Mouse (Mus musculus) CH12.LX (cell line): ENCODE measurements around the gene Olfr1406. TPM values are rescaled to one million over a fixed set of nuclear protein-coding genes. Genes with fewer than 3 reads are reported as not detected.

ENCODE experiments used
- DNase-seq: peaks from one replicate; pipeline ENCODE4 v3.0.0-alpha.2; 2013; ENCODE audit errors: extremely low read depth
- H3K27ac ChIP-seq: 2 replicates; pipeline ENCODE4 v1.5.1; 2012; ENCODE audit warnings: low read depth, mild to moderate bottlenecking, control low read depth, moderate library complexity; ENCODE audit not compliant: insufficient read depth
- H3K27me3 ChIP-seq: replicated peaks from 2 replicates; pipeline ENCODE3; 2012; ENCODE audit warnings: inconsistent platforms
- H3K36me3 ChIP-seq, 2 experiments: replicated peaks in 1 of 2; 2 replicates each; pipeline versions ENCODE3 to v1.6.1; 2012; ENCODE audit warnings: inconsistent platforms in 1 of 2, low read length in 1 of 2, mild to moderate bottlenecking in 1 of 2, mixed read lengths in 1 of 2, moderate library complexity in 1 of 2; ENCODE audit not compliant: control insufficient read depth in 1 of 2, insufficient read depth in 1 of 2
- H3K4me1 ChIP-seq, 2 experiments: 2 replicates each; pipeline ENCODE4 v1.6.1; 2012; ENCODE audit warnings: inconsistent platforms in 1 of 2, moderate library complexity in 1 of 2; ENCODE audit not compliant: insufficient read depth in 2 of 2, control insufficient read depth in 1 of 2
- H3K4me2 ChIP-seq: 2 replicates; pipeline ENCODE4 v1.6.1; 2012; ENCODE audit warnings: low read depth, mild to moderate bottlenecking, control low read depth; ENCODE audit not compliant: poor library complexity, insufficient read depth, severe bottlenecking
- H3K4me3 ChIP-seq, 3 experiments: fragments of 150-350 bp in 1 of 3; sonication (generic) in 1 of 3; replicated peaks in 1 of 3; 2 replicates each; pipeline versions ENCODE3 to v1.5.1; 2011 to 2012; ENCODE audit warnings: low read depth in 2 of 3, low read length in 2 of 3, mild to moderate bottlenecking in 2 of 3, moderate library complexity in 2 of 3, control low read depth in 1 of 3, improper control_type of control experiment in 1 of 3, inconsistent platforms in 1 of 3, mixed read lengths in 1 of 3; ENCODE audit not compliant: poor library complexity in 1 of 3
- H3K79me2 ChIP-seq: replicated peaks from 2 replicates; pipeline ENCODE4 v1.6.1; 2012; ENCODE audit warnings: mild to moderate bottlenecking, moderate library complexity; ENCODE audit not compliant: control insufficient read depth, poor library complexity, insufficient read depth, severe bottlenecking; ENCODE audit errors: extremely low read depth
- H3K9ac ChIP-seq: 2 replicates; pipeline ENCODE4 v1.6.1; 2012; ENCODE audit warnings: low read depth, mild to moderate bottlenecking, control low read depth, moderate library complexity; ENCODE audit not compliant: insufficient read depth
- H3K9me3 ChIP-seq: replicated peaks from 2 replicates; pipeline ENCODE3; 2012; ENCODE audit warnings: low read length, inconsistent platforms, mixed read lengths
- CHD1 ChIP-seq: IDR thresholded peaks from 2 replicates; pipeline ENCODE4 v1.6.1; 2012; ENCODE audit warnings: low read depth, low read length, improper control_type of control experiment, inconsistent platforms
- E2F4 ChIP-seq: IDR thresholded peaks from 2 replicates; pipeline ENCODE4 v1.6.1; 2011; ENCODE audit warnings: low read depth, low read length, improper control_type of control experiment; ENCODE audit not compliant: insufficient replicate concordance
- ELF1 ChIP-seq: IDR thresholded peaks from 2 replicates; pipeline ENCODE4 v1.6.1; 2014; ENCODE audit warnings: low read depth, mild to moderate bottlenecking, inconsistent platforms, low read length, improper control_type of control experiment
- GABPA ChIP-seq: IDR thresholded peaks from 2 replicates; pipeline ENCODE4 v1.6.1; 2012; ENCODE audit warnings: low read depth, low read length, improper control_type of control experiment, inconsistent platforms; ENCODE audit not compliant: insufficient replicate concordance
- HCFC1 ChIP-seq: IDR thresholded peaks from 2 replicates; pipeline ENCODE4 v1.6.1; 2012; ENCODE audit warnings: low read depth, mild to moderate bottlenecking, inconsistent platforms, low read length, improper control_type of control experiment
- JUND ChIP-seq: conservative IDR thresholded peaks from 2 replicates; pipeline ENCODE4 v1.6.1; 2011; ENCODE audit warnings: low read depth, low read length, improper control_type of control experiment
- MEF2A ChIP-seq: IDR thresholded peaks from 2 replicates; pipeline ENCODE4 v1.6.1; 2014; ENCODE audit warnings: low read depth, mild to moderate bottlenecking, inconsistent platforms, low read length, improper control_type of control experiment, borderline replicate concordance
- MXI1 ChIP-seq: IDR thresholded peaks from 2 replicates; pipeline ENCODE4 v1.6.1; 2011; ENCODE audit warnings: mild to moderate bottlenecking, low read depth, low read length, improper control_type of control experiment
- NELFE ChIP-seq: IDR thresholded peaks from 2 replicates; pipeline ENCODE4 v1.6.1; 2011; ENCODE audit warnings: low read depth, low read length, improper control_type of control experiment
- NRF1 ChIP-seq: IDR thresholded peaks from 2 replicates; pipeline ENCODE4 v1.6.1; 2014; ENCODE audit warnings: low read depth, mild to moderate bottlenecking, inconsistent platforms, low read length, improper control_type of control experiment, moderate library complexity
- POLR2A ChIP-seq: IDR thresholded peaks from 2 replicates; pipeline ENCODE4 v1.6.1; 2011; ENCODE audit warnings: low read depth, mild to moderate bottlenecking, improper control_type of control experiment, low read length
- TBP ChIP-seq: conservative IDR thresholded peaks from 2 replicates; pipeline ENCODE4 v1.6.1; 2011; ENCODE audit warnings: low read depth, low read length, improper control_type of control experiment
- TCF12 ChIP-seq: IDR thresholded peaks from 2 replicates; pipeline ENCODE4 v1.6.1; 2014; ENCODE audit warnings: low read depth, mild to moderate bottlenecking, inconsistent platforms, low read length, improper control_type of control experiment
- ZC3H11A ChIP-seq: IDR thresholded peaks from 2 replicates; pipeline ENCODE4 v1.6.1; 2012; ENCODE audit warnings: low read depth, mild to moderate bottlenecking, inconsistent platforms, low read length, improper control_type of control experiment
- ZKSCAN1 ChIP-seq: IDR thresholded peaks from 2 replicates; pipeline ENCODE4 v1.6.1; 2012; ENCODE audit warnings: low read depth, inconsistent platforms, low read length, improper control_type of control experiment, borderline replicate concordance
- ZMIZ1 ChIP-seq: IDR thresholded peaks from 2 replicates; pipeline ENCODE4 v1.6.1; 2012; ENCODE audit warnings: low read depth, mild to moderate bottlenecking, inconsistent platforms, low read length, improper control_type of control experiment
- dilution Hi-C: fragments of 300-500 bp; cut with MboI; formaldehyde crosslinking; loops from 2 replicates; pipeline ENCODE4 v1.14.3; 2020; ENCODE audit warnings: low sequenced_read_pairs; ENCODE audit not compliant: extremely low pct_unique_long_range_greater_than_20kb, extremely low pct_ligation_motif_present
- in situ Hi-C: fragments of 300-500 bp; cut with MboI; formaldehyde crosslinking; loops from 3 replicates; pipeline ENCODE4 v1.14.3; 2019; ENCODE audit warnings: low sequenced_read_pairs, low pct_ligation_motif_present, low pct_unique_long_range_greater_than_20kb, mixed read lengths
- polyA plus RNA-seq: library from polyadenylated mRNA; unstranded; fragments of >175 nt; gene quantifications from 2 replicates; pipeline ENCODE4 v1.2.1, GENCODE M21; 2012; ENCODE audit warnings: low read depth; ENCODE audit not compliant: insufficient read length
- total RNA-seq, 2 experiments: library from RNA; depleted of rRNA; stranded (reverse); fragments of 300-350 nt in 1 of 2; fragments of >200 nt in 1 of 2; gene quantifications; 2 replicates each; pipeline ENCODE4 v1.2.3; 2012 to 2014

The Olfr1406 gene
- total and polyA plus RNA-seq, 3 experiments: not detected

DNA sequence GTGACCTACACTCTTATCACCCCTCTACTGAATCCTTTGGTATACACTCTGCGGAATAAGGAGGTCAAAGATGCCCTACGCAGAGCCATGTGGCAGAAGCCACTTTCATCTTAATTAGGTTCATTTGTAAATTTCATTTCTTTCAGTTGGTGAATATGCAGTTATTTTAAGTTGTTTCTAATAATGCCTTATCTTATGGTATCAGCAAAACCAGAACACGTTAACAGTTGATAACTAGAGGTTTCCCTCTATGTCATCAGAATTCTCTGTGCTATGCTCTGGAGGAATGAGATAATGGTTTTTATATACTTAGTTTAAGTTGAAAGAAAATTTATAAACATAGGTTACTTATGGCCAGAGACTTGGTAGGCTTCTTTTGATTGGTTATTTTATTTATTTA, 26.0 kb upstream of the Olfr1406 start:
- no peak for DNase-seq
- Histone ChIP-seq H3K4me2 (no peak overlapping the region), H3K4me3 (no peak overlapping the region), H3K4me1 (no peaks in the 10 kb centered on the region), H3K79me2 (no peaks in the 10 kb centered on the region), H3K36me3 (no peaks in the 10 kb centered on the region), H3K9me3 (no peaks in the 10 kb centered on the region), H3K27ac (no peak overlapping the region), H3K27me3 (no peaks in the 10 kb centered on the region), H3K9ac (no peak overlapping the region)
- dilution Hi-C loops (no loop called here), in situ Hi-C loops (no loop called here)
- no peak for TF ChIP-seq MXI1
- TF ChIP-seq GABPA: no peak
- TF ChIP-seq JUND: no peak
- TF ChIP-seq TCF12: no peak
- TF ChIP-seq POLR2A: no peak
- TF ChIP-seq CHD1: no peak
- no peak for TF ChIP-seq ELF1
- no peak for TF ChIP-seq MEF2A
- TF ChIP-seq HCFC1: no peak
- TF ChIP-seq ZC3H11A: no peak

DNA sequence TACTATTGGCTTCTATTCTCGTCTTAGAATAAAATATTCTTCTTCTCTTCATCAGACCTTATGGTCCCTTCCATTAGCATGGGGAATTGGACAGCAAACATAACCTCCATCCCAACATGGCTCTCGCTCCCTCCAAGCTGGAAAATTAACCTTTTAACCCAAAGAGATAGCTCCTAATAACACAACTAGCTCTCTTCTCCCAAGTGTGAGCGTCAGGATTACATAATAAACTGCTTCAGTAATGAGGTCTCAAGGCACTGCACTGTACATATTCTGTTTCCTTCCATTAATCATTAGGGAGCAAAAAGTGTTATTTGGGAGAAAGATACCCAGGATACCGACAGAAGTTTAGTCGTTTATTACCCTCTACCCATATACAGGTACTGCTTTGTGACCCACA, 21.7 kb upstream of the Olfr1406 start, which contains the start of gene Olfr1404:
TSS of gene Olfr1404 (plus strand) at position 301 of the 400 bp plus-strand sequence.
- Histone ChIP-seq H3K4me1 (no peaks in the 10 kb centered on the region), H3K27ac (no peak within 1 kb of the TSS), H3K79me2 (no peaks in the 10 kb centered on the region), H3K9me3 (peaks cover 4% of the 10 kb centered on the region), H3K4me3 (no peak within 1 kb of the TSS), H3K9ac (no peak within 1 kb of the TSS), H3K27me3 (no peaks in the 10 kb centered on the region), H3K4me2 (no peak within 1 kb of the TSS), H3K36me3 (no peaks in the 10 kb centered on the region)
- in situ Hi-C loops: no loop called here
- dilution Hi-C loops: no loop called here
- no peak for TF ChIP-seq MXI1
- no peak for TF ChIP-seq JUND
- TF ChIP-seq TBP: no peak
- TF ChIP-seq NRF1: no peak
- TF ChIP-seq ZKSCAN1: no peak
- TF ChIP-seq E2F4: no peak
- no peak for TF ChIP-seq GABPA
- no peak for TF ChIP-seq NELFE
- TF ChIP-seq ZMIZ1: no peak
- TF ChIP-seq MEF2A: no peak
- no peak for DNase-seq
